Mouse (Mus musculus) spleen, postnatal 0 days (tissue): ENCODE data around the gene Olfr199. TPM values are rescaled to one million over a fixed set of nuclear protein-coding genes. Genes with fewer than 3 reads are reported as not detected.

Experiments
- polyA plus RNA-seq: library from polyadenylated mRNA; unstranded; fragments of >200 nt; fragmentation: Nextera tagmentation; extraction: Ambion mirVana; gene quantifications from 2 replicates; pipeline ENCODE4 v1.2.1, GENCODE M21; 2015

The Olfr199 gene
- not detected in 2 replicates for polyA plus RNA-seq

DNA sequence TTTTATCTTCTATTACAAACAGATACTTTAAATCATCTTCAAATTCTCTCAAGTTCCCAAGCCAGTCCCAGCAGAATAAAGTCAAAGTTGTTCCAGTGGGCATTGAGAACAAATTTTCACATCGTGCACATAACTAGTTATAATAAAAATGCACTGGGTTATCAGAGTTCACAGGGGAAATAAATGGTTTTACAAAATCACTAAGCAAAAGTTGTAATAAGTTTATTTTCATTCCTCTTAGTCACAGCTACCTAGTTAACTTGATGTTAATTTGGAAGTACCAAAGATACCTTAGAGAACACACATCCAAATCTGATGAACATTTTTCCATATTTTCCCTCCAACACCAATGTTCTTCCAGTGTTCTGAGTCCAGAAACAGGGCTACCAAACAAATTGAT, at the start of gene Olfr199:
Olfr199 (minus strand) TSS at position 101 of the 400 bp plus-strand sequence.

DNA sequence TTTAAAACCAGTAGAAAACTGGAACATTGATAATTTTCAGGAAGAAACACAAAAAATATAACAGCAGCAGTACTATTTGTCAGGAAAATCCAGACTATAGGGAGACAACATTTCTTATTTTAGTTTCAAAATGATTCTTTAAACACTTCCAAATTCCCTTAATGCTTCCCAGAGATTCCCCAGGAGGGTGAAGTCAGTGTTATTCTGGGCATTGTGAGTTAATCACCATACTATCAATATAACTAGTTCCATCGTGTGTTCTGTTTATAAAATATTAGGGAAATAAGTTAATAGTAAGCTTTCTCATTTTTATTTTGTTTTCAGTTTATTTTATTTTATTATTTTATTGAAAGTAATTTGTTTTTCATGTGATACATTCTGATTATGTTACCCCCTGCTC, 16.1 kb downstream of the Olfr199 start, which contains the start of gene Olfr198:
Olfr198 (minus strand) TSS at position 101 of the 400 bp plus-strand sequence.

DNA sequence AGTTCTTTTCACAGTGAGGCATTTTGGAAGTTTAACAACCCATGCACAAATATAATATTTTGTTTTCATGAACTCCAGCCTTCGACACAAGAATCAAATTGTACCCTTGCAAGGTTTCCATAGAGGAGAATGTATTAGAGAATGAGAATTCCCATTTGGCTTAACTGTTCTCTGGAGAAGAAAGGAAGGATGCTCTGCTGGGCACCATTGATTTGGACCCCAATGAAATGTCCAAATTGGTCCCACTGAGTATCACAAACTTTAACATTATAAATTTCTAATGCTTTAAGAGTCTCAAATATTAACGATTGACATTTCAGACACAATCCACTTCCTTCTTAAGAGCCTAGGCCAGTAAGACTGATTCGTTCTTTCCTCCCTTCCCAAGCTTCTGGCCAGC, 49.2 kb downstream of the Olfr199 start, which contains the start of gene Olfr196:
Olfr196 (minus strand) TSS at position 101 of the 400 bp plus-strand sequence.

Other genes with a start within 250 kb of the Olfr199 start
- gene Olfr183, start 224.4 kb downstream of the Olfr199 start, polyA plus RNA-seq: not detected in 2 replicates
- gene Olfr186, start 189.5 kb downstream of the Olfr199 start, polyA plus RNA-seq: not detected in 2 replicates
- not detected in 2 replicates for gene Olfr187, start 180.0 kb downstream of the Olfr199 start, polyA plus RNA-seq
- not detected in 2 replicates for gene Olfr190, start 141.8 kb downstream of the Olfr199 start, polyA plus RNA-seq
- gene Olfr191, start 129.9 kb downstream of the Olfr199 start, polyA plus RNA-seq: not detected in 2 replicates
- gene Olfr193, start 107.9 kb downstream of the Olfr199 start, polyA plus RNA-seq: not detected in 2 replicates
- gene Olfr194, start 98.7 kb downstream of the Olfr199 start, polyA plus RNA-seq: not detected in 2 replicates
- not detected in 2 replicates for gene Olfr195, start 72.7 kb downstream of the Olfr199 start, polyA plus RNA-seq
- gene Olfr196, start 49.3 kb downstream of the Olfr199 start, polyA plus RNA-seq: not detected in 2 replicates
- gene Olfr198, start 16.2 kb downstream of the Olfr199 start, polyA plus RNA-seq: not detected in 2 replicates
- not detected in 2 replicates for gene Olfr201, start 52.9 kb upstream of the Olfr199 start, polyA plus RNA-seq
- not detected in 2 replicates for gene Olfr202, start 67.0 kb upstream of the Olfr199 start, polyA plus RNA-seq
- not detected in 2 replicates for gene Olfr203, start 79.1 kb upstream of the Olfr199 start, polyA plus RNA-seq
- gene Olfr204, start 98.5 kb upstream of the Olfr199 start, polyA plus RNA-seq: not detected in 2 replicates
- gene Olfr205, start 111.4 kb upstream of the Olfr199 start, polyA plus RNA-seq: not detected in 2 replicates
- not detected in 2 replicates for gene Olfr206, start 129.5 kb upstream of the Olfr199 start, polyA plus RNA-seq
- gene Olfr209, start 144.2 kb upstream of the Olfr199 start, polyA plus RNA-seq: not detected in 2 replicates
- not detected in 2 replicates for gene Gabrr3, start 187.6 kb upstream of the Olfr199 start, polyA plus RNA-seq